13 mouse cellular contexts compared by ENCODE assay signal in the genomic region with DNA sequence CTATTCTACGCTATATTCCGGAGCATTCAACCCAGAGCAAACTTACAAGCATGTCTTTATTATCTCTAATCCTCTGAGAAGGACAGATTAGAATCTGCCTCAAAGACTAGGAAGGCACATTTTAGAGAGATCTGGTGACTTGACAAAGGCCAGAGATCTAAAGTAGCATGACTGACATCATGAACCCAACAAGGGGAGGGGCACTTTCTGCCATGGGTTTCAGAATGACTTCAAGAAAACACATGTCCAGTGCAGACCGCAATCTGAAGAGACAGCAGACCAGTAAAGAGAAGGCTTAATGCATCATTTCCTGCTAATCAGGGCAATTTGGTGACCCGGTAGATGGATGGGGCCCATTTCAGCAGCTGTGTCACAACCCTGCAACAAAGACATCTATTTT.
"Had no signal": no experiment of that assay in that cellular context is flagged by ENCODE, and none has a peak within 500 bp of the region (broad histone marks: within the 10 kb centered on the region; RNA-seq: fewer than 3 reads in every experiment).

No protein-coding gene starts in this region.

- H3K9ac ChIP-seq: limb, embryonic 13.5 days; liver, embryonic 12.5 days; liver, embryonic 15.5 days; midbrain, embryonic 12.5 days had no signal

- H3K4me1 ChIP-seq: limb, embryonic 10.5 days; limb, embryonic 13.5 days; liver, embryonic 12.5 days; liver, embryonic 15.5 days; midbrain, embryonic 12.5 days had no signal

- H3K4me3 ChIP-seq: limb, embryonic 10.5 days; limb, embryonic 13.5 days; liver, embryonic 12.5 days; liver, embryonic 15.5 days; midbrain, embryonic 12.5 days; myocyte had no signal

- DNase-seq: kidney, adult 18-20 months; kidney, adult 9 months; kidney, postnatal 14 days; kidney, postnatal 4 days; liver; thymus, adult 18-20 months; thymus, postnatal 36 days had no signal

- H3K9me3 ChIP-seq: limb, embryonic 10.5 days; limb, embryonic 13.5 days; liver, embryonic 12.5 days; liver, embryonic 15.5 days; midbrain, embryonic 12.5 days had no signal

- H3K27ac ChIP-seq: limb, embryonic 10.5 days; limb, embryonic 13.5 days; liver, embryonic 12.5 days; liver, embryonic 15.5 days; midbrain, embryonic 12.5 days had no signal

- H3K27me3 ChIP-seq: limb, embryonic 13.5 days; liver, embryonic 12.5 days; liver, embryonic 15.5 days; midbrain, embryonic 12.5 days had no signal

- H3K4me2 ChIP-seq: limb, embryonic 13.5 days; liver, embryonic 12.5 days; liver, embryonic 15.5 days; midbrain, embryonic 12.5 days had no signal

- ATAC-seq: liver, embryonic 12.5 days had no signal
